Mouse (Mus musculus): Measurements from ENCODE around the gene 1700069L16Rik.

Gene 1700069L16Rik

DNA sequence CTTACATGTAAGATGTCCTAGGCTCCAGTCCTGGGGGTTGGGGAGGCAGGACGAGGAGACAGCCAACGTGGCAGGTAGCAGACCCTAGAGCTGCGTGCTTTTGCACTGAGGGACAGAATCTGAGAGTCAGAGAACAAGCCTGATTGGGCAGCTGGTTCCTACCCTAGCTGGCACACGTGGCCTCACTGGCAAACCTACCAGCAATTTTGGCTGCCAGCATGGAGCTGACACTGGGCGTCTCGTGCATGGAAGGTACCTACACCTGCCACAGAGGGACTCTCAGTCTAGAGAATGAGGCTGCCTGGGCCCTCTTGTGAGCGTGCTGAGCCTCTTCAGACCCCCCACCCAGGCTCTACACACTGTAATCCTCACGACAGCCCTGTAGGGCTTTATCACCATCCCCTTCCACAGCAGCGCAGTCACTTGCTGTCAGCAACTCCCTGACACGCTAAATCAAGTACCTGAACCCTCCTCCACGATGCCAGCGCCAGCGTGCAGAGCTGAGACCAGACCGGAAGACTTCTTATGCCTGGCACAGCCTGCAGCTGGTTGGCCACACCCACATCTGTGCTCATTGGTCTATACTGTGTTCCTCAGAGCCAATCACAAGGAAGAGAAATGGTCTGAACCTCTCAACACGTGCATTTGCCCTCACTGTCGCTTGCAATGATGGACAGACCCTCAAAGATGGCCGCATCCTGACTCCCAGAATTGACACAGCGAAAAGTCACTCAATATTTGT lies 81.3 kb downstream of the 1700069L16Rik start:
- no peak for DNase-seq (ENCODE audit: low spot score)

All from ovary, postnatal 10 days (tissue).